Mouse (Mus musculus): ENCODE data around the gene Col1a1. TPM values are rescaled to one million over a fixed set of nuclear protein-coding genes. Genes with fewer than 3 reads are reported as not detected.

The Col1a1 gene
- polyA plus RNA-seq, 1 experiment from 2014 or later, result 941 TPM

DNA sequence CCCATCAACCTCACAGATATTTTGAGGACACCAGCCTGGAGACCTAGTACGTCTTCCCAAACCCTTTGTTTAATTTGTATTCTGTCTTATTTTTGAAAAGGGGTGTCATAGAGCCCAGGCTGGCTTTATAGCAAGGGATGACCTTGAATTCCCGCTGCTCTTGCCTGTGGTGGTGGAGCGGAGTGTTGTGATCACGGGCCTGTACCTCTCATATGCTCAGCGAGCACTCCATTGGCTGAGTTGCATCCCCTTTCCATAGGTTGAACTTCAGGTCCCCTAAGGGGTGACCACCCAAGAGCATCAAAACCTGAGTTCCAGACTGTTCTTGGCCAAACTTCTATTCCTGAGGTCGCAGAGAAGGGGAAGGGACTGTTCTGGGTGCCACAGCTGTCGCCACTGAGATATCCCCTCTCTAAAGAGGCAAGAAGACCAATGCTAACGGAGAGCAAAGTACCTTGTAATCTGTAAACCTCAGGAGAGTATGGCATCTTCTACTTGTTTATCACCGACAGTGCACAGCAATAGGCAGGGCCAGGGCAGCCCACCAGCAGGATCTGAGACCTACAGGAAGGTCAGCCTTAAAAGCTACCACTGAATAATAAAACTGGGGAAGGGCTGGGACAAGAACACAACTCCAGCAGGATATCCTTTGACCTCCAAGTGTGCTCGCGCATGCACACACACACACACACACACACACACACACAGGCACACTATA, 43.6 kb downstream of the Col1a1 start:
- Histone ChIP-seq H3K27me3 (ENCODE audit: insufficient read depth, low read length) (no peaks in the 10 kb centered on the region), H3K9me3 (ENCODE audit: low read length) (no peaks in the 10 kb centered on the region), H3K27ac (ENCODE audit: low read length) (no peak overlapping the region), H3K4me3 (ENCODE audit: low read length) (no peak overlapping the region), H3K4me2 (replicated peaks; ENCODE audit: low read depth, low read length) (peak overlapping the region; percentile 45), H3K4me1 (ENCODE audit: insufficient read depth, low read length) (no peaks in the 10 kb centered on the region), H3K9ac (replicated peaks; ENCODE audit: low read length) (peak overlapping the region; percentile 9), H3K36me3 (ENCODE audit: insufficient read depth, low read length) (no peaks in the 10 kb centered on the region)
- ATAC-seq (ENCODE audit: low FRiP score, low TSS enrichment), result peak; percentile 24
- WGBS, result 77% methylated on average over 11 of the region's 11 CpGs

GRCm38 (mm10) chr11:94985140-94985539, 49.1 kb downstream of the Col1a1 start:
- Histone ChIP-seq H3K9ac (replicated peaks; ENCODE audit: low read length) (no peak overlapping the region; the same call in 1 of the 2 replicates), H3K27ac (ENCODE audit: low read length) (no peak overlapping the region), H3K4me2 (replicated peaks; ENCODE audit: low read depth, low read length) (no peak overlapping the region), H3K9me3 (ENCODE audit: low read length) (no peaks in the 10 kb centered on the region), H3K36me3 (ENCODE audit: insufficient read depth, low read length) (no peaks in the 10 kb centered on the region), H3K4me1 (ENCODE audit: insufficient read depth, low read length) (peaks cover 23% of the 10 kb centered on the region), H3K27me3 (ENCODE audit: insufficient read depth, low read length) (no peaks in the 10 kb centered on the region), H3K4me3 (ENCODE audit: low read length) (no peak overlapping the region)
- 43% methylated on average over 1 of the region's 1 CpGs for WGBS
- ATAC-seq (ENCODE audit: low FRiP score, low TSS enrichment), result no peak

GRCm38 (mm10) chr11:94985822-94986221, 49.8 kb downstream of the Col1a1 start:
- Histone ChIP-seq H3K27me3 (ENCODE audit: insufficient read depth, low read length) (no peaks in the 10 kb centered on the region), H3K9me3 (ENCODE audit: low read length) (no peaks in the 10 kb centered on the region), H3K4me1 (ENCODE audit: insufficient read depth, low read length) (peaks cover 29% of the 10 kb centered on the region), H3K9ac (replicated peaks; ENCODE audit: low read length) (no peak overlapping the region), H3K4me2 (replicated peaks; ENCODE audit: low read depth, low read length) (no peak overlapping the region), H3K36me3 (ENCODE audit: insufficient read depth, low read length) (no peaks in the 10 kb centered on the region), H3K4me3 (ENCODE audit: low read length) (no peak overlapping the region), H3K27ac (ENCODE audit: low read length) (no peak overlapping the region)
- no peak for ATAC-seq (ENCODE audit: low FRiP score, low TSS enrichment)
- 75% methylated on average over 5 of the region's 5 CpGs for WGBS

DNA sequence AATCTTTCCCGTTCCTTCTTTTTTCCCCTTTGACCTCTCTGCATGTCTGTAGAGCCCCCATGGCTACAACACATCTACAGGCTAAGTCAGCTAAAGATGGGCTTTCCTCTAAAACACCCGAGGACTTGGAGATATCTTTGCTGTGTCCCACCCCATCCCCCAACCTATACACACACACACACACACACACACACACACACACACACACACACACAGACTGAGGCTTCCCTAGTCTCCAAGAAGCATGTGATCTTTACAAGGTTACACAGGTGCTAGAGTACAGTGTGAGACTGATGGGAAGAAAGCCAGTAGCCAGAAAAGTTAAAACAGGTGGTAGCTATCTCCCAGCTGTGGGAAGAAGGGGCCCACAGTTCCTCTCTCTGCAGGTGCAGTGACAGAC, 50.4 kb downstream of the Col1a1 start:
- H3K27ac ChIP-seq (ENCODE audit: low read length), result no peak overlapping the region
- WGBS, result 71% methylated on average over 2 of the region's 2 CpGs

DNA sequence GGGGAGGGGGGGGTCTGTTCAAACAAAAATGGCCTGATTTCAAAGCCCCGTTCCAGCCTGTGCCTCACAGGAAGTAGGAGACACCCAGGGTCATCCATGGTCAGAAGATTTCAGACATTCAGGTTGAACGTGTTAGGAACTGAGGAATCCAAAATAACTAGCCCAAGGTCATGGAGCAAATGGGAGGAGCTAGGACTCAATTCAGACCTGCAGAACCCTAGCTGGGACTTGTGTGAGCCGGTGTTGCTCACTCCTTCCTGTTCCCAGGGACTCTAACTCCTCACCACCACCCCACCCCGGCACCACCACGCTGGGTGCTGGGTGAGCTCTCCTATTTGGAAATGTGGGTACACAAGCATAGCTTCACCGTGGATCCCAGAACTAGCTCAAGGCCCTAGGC, 51.3 kb downstream of the Col1a1 start:
- 42% methylated on average over 6 of the region's 6 CpGs for WGBS
- Histone ChIP-seq H3K27ac (ENCODE audit: low read length) (no peak overlapping the region), H3K4me3 (ENCODE audit: low read length) (no peak overlapping the region), H3K9ac (replicated peaks; ENCODE audit: low read length) (no peak overlapping the region), H3K4me2 (replicated peaks; ENCODE audit: low read depth, low read length) (no peak overlapping the region), H3K4me1 (ENCODE audit: insufficient read depth, low read length) (peaks cover 32% of the 10 kb centered on the region), H3K9me3 (ENCODE audit: low read length) (no peaks in the 10 kb centered on the region), H3K36me3 (ENCODE audit: insufficient read depth, low read length) (no peaks in the 10 kb centered on the region), H3K27me3 (ENCODE audit: insufficient read depth, low read length) (no peaks in the 10 kb centered on the region)
- no peak for ATAC-seq (ENCODE audit: low FRiP score, low TSS enrichment)

More for the DNA sequence above, 50.4 kb downstream of the Col1a1 start:
- Histone ChIP-seq H3K4me1 (ENCODE audit: insufficient read depth, low read length) (peaks cover 29% of the 10 kb centered on the region), H3K27me3 (ENCODE audit: insufficient read depth, low read length) (no peaks in the 10 kb centered on the region), H3K4me2 (replicated peaks; ENCODE audit: low read depth, low read length) (no peak overlapping the region), H3K9ac (replicated peaks; ENCODE audit: low read length) (no peak overlapping the region), H3K9me3 (ENCODE audit: low read length) (no peaks in the 10 kb centered on the region), H3K4me3 (ENCODE audit: low read length) (no peak overlapping the region), H3K36me3 (ENCODE audit: insufficient read depth, low read length) (no peaks in the 10 kb centered on the region)
- ATAC-seq (ENCODE audit: low FRiP score, low TSS enrichment), result no peak

DNA sequence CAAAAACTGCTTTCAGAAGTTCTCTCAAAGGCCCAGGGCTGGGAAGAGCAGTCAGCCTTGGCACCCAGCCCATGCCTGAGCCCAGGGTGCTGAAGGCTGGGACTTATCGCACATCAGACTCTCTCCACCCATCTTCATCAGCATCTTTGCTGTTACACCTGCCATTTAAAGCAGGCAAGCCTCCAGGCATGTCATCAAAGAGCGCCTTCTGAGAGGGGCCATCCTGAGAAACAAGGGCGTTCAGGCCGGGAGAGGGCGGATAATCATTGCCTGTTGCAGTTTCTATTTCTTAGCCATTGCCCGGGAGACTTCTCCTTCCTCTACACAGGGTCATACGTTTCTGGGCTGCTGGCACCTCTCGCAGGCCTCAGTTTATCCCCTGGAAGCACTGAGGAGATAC, 51.8 kb downstream of the Col1a1 start:
- ATAC-seq (ENCODE audit: low FRiP score, low TSS enrichment), result no peak
- Histone ChIP-seq H3K36me3 (ENCODE audit: insufficient read depth, low read length) (no peaks in the 10 kb centered on the region), H3K4me1 (ENCODE audit: insufficient read depth, low read length) (peaks cover 37% of the 10 kb centered on the region), H3K27ac (ENCODE audit: low read length) (no peak overlapping the region), H3K4me3 (ENCODE audit: low read length) (no peak overlapping the region), H3K9me3 (ENCODE audit: low read length) (no peaks in the 10 kb centered on the region), H3K27me3 (ENCODE audit: insufficient read depth, low read length) (no peaks in the 10 kb centered on the region), H3K9ac (replicated peaks; ENCODE audit: low read length) (no peak overlapping the region), H3K4me2 (replicated peaks; ENCODE audit: low read depth, low read length) (no peak overlapping the region)
- 89% methylated on average over 8 of the region's 8 CpGs for WGBS

DNA sequence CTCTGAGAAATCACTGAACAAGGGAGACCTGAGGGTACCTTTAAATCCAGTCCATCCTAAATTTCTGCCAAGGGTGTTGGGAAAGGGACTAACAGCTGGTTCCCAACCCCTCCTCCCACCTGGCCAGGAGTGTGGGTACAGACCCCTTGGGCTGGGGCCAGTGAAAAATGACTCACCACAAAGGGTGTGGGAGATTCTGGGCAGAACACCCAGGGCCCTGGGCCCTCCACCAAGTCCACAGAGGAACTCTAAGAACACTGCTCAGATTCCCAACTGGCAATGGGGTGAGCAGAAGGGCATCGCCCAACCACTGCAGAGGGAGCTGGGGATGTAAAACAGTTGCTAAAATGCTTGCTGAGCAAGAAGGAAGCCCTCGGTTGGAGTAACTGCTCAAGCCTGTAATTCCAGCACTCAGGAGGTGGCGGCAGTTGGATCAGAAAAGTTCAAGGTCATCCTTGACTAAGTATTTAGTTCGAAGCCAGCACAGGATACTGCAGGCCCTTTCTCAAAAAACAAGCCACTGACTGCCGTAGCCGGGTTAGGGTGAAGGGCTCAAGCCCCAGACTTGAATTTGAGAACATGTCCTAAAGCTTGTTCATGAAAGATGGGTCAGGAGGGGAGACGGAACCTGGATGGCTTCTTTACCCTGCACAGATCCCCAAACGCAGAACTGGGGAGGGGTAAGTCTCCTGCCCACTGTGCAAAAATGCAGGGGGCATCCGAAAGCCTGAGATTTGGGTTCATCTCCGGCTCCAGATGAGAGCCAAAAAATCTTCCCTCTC, 52.9 kb downstream of the Col1a1 start:
- peaks cover 48% of the 10 kb centered on the region for H3K4me1 ChIP-seq (ENCODE audit: insufficient read depth, low read length)
- H3K4me3 ChIP-seq (ENCODE audit: low read length), result peak overlapping the region; percentile 95
- peak overlapping the region; percentile 95 for H3K27ac ChIP-seq (ENCODE audit: low read length)
- H3K4me2 ChIP-seq (replicated peaks; ENCODE audit: low read depth, low read length), result peak overlapping the region; percentile 90
- no peak for ATAC-seq (ENCODE audit: low FRiP score, low TSS enrichment)
- peak overlapping the region; percentile 93 for H3K9ac ChIP-seq (replicated peaks; ENCODE audit: low read length)
- no peaks in the 10 kb centered on the region for H3K9me3 ChIP-seq (ENCODE audit: low read length)
- WGBS, result 12% methylated on average over 10 of the region's 10 CpGs
- H3K27me3 ChIP-seq (ENCODE audit: insufficient read depth, low read length), result no peaks in the 10 kb centered on the region
- H3K36me3 ChIP-seq (ENCODE audit: insufficient read depth, low read length), result no peaks in the 10 kb centered on the region

DNA sequence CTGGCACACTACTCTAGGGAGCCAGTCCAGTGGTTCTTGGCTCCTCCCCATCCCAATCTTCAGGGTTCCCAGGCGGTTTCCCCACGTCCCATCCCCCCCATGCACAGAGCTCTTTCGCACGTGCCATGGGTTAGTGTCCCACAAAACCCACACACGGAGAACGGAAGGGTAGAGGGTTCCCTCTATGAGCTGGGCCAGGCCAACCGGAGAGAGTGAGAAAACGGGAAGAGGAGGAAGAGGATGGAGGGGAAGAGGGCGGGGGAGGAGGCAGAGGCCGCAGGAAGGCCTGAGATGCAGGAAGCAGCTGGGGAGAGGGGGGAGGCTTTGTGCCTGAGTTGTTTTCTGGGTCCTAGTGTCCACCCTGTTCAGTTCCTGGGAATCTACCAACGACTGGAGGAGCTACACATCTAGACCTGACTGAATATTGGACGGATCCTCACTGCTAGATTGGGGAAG, 53.6 kb downstream of the Col1a1 start:
- H3K27ac ChIP-seq (ENCODE audit: low read length), result peak overlapping the region; percentile 95
- H3K4me3 ChIP-seq (ENCODE audit: low read length), result peak overlapping the region; percentile 95
- H3K4me2 ChIP-seq (replicated peaks; ENCODE audit: low read depth, low read length), result peak overlapping the region; percentile 90
- peak; percentile 46 for ATAC-seq (ENCODE audit: low FRiP score, low TSS enrichment)
- no peaks in the 10 kb centered on the region for H3K9me3 ChIP-seq (ENCODE audit: low read length)
- peak overlapping the region; percentile 93 for H3K9ac ChIP-seq (replicated peaks; ENCODE audit: low read length)
- peaks cover 54% of the 10 kb centered on the region for H3K4me1 ChIP-seq (ENCODE audit: insufficient read depth, low read length)
- H3K27me3 ChIP-seq (ENCODE audit: insufficient read depth, low read length), result no peaks in the 10 kb centered on the region
- 1% methylated on average over 12 of the region's 12 CpGs for whole genome bisulfite sequencing
- H3K36me3 ChIP-seq (ENCODE audit: insufficient read depth, low read length), result no peaks in the 10 kb centered on the region

DNA sequence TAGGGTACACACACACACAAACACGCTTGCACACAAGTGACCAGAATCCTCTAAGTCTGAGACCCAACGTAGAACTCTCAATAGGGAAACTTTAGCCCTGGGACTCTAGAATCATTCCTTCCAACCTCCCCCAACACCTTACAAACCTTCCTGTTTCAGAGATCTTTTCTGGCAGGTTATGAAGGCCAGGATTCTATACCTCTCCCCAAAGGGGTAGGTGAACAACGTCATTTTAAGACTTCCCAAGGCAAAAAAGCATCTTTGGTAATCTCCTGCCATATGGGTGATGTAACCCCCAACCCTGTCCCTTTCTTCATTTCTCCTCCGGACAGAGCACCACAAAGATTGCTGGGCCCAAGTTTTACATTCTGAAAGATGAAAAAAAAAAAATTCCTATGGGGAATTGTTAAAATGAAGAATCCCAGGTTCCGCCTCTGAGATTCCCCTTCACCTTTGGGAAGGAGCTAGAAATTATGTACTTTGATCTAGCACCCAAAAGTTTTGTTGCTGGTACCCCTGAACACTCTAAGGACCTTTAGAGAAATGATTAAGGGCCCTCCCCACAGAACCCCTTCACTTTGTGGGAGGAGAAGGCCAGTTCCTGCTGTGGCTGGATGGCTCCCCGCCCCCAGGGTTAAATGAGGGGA, 54.2 kb downstream of the Col1a1 start:
- Histone ChIP-seq H3K4me2 (replicated peaks; ENCODE audit: low read depth, low read length) (peak overlapping the region; percentile 90), H3K9me3 (ENCODE audit: low read length) (no peaks in the 10 kb centered on the region), H3K9ac (replicated peaks; ENCODE audit: low read length) (peak overlapping the region; percentile 93), H3K36me3 (ENCODE audit: insufficient read depth, low read length) (no peaks in the 10 kb centered on the region), H3K27me3 (ENCODE audit: insufficient read depth, low read length) (no peaks in the 10 kb centered on the region), H3K4me1 (ENCODE audit: insufficient read depth, low read length) (peaks cover 61% of the 10 kb centered on the region), H3K27ac (ENCODE audit: low read length) (peak overlapping the region; percentile 95), H3K4me3 (ENCODE audit: low read length) (peak overlapping the region; percentile 95)
- WGBS, result 43% methylated on average over 6 of the region's 6 CpGs
- ATAC-seq (ENCODE audit: low FRiP score, low TSS enrichment), result no peak
